Mouse (Mus musculus) thymus, adult 2 months (tissue): Measurements from ENCODE around the gene Scarf1. TPM values are rescaled to one million over a fixed set of nuclear protein-coding genes. Genes with fewer than 3 reads are reported as not detected.

ENCODE experiments used
- DNase-seq: peaks from one replicate; pipeline ENCODE4 v3.0.0; 2021
- H3K27ac ChIP-seq: fragments of 200-500 bp; 2 replicates; pipeline ENCODE4 v1.5.1; 2012; ENCODE audit warnings: low read length, control low read depth; ENCODE audit not compliant: control insufficient read depth, insufficient read depth
- H3K27me3 ChIP-seq: fragments of 200-500 bp; 2 replicates; pipeline ENCODE4 v1.6.1; 2012; ENCODE audit warnings: mild to moderate bottlenecking, low read length, moderate library complexity, mixed read lengths; ENCODE audit not compliant: control insufficient read depth, insufficient read depth
- H3K36me3 ChIP-seq: fragments of 200-500 bp; 2 replicates; pipeline ENCODE4 v1.6.1; 2012; ENCODE audit warnings: mild to moderate bottlenecking, low read length, moderate library complexity; ENCODE audit not compliant: control insufficient read depth, insufficient read depth
- H3K4me1 ChIP-seq: fragments of 200-500 bp; replicated peaks from 2 replicates; pipeline ENCODE4 v1.6.1; 2012; ENCODE audit warnings: low read length; ENCODE audit not compliant: control insufficient read depth, insufficient read depth
- H3K4me3 ChIP-seq: fragments of 200-500 bp; 2 replicates; pipeline ENCODE4 v1.5.1; 2012; ENCODE audit warnings: mild to moderate bottlenecking, low read length, control low read depth, moderate library complexity; ENCODE audit not compliant: control insufficient read depth, insufficient read depth
- CTCF ChIP-seq: fragments of 200-500 bp; IDR thresholded peaks from 2 replicates; pipeline ENCODE4 v1.5.1; 2012; ENCODE audit warnings: mild to moderate bottlenecking, control low read depth, low read length, moderate library complexity, borderline replicate concordance; ENCODE audit not compliant: control insufficient read depth, poor library complexity, insufficient read depth; ENCODE audit errors: extremely low read depth
- POLR2A ChIP-seq: fragments of 200-500 bp; IDR thresholded peaks from 2 replicates; pipeline ENCODE4 v1.6.1; 2012; ENCODE audit warnings: mild to moderate bottlenecking, low read length, control low read depth, moderate library complexity; ENCODE audit not compliant: control insufficient read depth, poor library complexity, insufficient read depth; ENCODE audit errors: extremely low read depth
- WGBS: fragments of 180-500 bp; shearing (Covaris S2); methylation state at CpG from one replicate; pipeline ENCODE4 v1.1.7; 2018; 5-methylcytosine and 5-hydroxymethylcytosine counted together
- polyA plus RNA-seq: library from polyadenylated mRNA; depleted of rRNA; stranded (reverse); fragments of >200 nt; gene quantifications from 2 replicates; pipeline ENCODE4 v1.2.3, GENCODE M21; 2012

Scarf1 gene
- polyA plus RNA-seq, 1 experiment, result 4.7 TPM

- H3K27ac ChIP-seq, result no peak overlapping the region
- H3K4me1 ChIP-seq, result peaks cover 56% of the 10 kb centered on the region
- H3K36me3 ChIP-seq, result peaks cover 32% of the 10 kb centered on the region
- 92% methylated on average over 17 of the region's 17 CpGs for WGBS
- DNase-seq, result no peak
- no peaks in the 10 kb centered on the region for H3K27me3 ChIP-seq
- TF ChIP-seq POLR2A (no peak), CTCF (no peak)
- no peak overlapping the region for H3K4me3 ChIP-seq
Observed at GRCm38 (mm10) chr11:75570375-75571125, 57.2 kb downstream of the Scarf1 start.

- WGBS, result 34% methylated on average over 14 of the region's 14 CpGs
- no peak for DNase-seq
- H3K36me3 ChIP-seq, result peaks cover 31% of the 10 kb centered on the region
- peaks cover 57% of the 10 kb centered on the region for H3K4me1 ChIP-seq
- no peak overlapping the region for H3K4me3 ChIP-seq
- H3K27ac ChIP-seq, result peak overlapping the region; percentile 70; the same call in 1 of the 2 replicates
- no peaks in the 10 kb centered on the region for H3K27me3 ChIP-seq
- TF ChIP-seq POLR2A (no peak), CTCF (no peak)
Observed at GRCm38 (mm10) chr11:75571126-75571990, 58.0 kb downstream of the Scarf1 start.

GRCm38 (mm10) chr11:75572301-75572791, 59.0 kb downstream of the Scarf1 start:
- peaks cover 23% of the 10 kb centered on the region for H3K36me3 ChIP-seq
- TF ChIP-seq CTCF (no peak), POLR2A (no peak)
- peak; percentile 40 for DNase-seq
- H3K27me3 ChIP-seq, result no peaks in the 10 kb centered on the region
- H3K4me3 ChIP-seq, result peak overlapping the region; percentile 9; the same call in 1 of the 2 replicates
- H3K4me1 ChIP-seq, result peaks cover 52% of the 10 kb centered on the region
- H3K27ac ChIP-seq, result peak overlapping the region; percentile 70
- 6% methylated on average over 10 of the region's 10 CpGs for WGBS

GRCm38 (mm10) chr11:75572854-75573650, 59.7 kb downstream of the Scarf1 start:
- DNase-seq, result peak; percentile 92
- Histone ChIP-seq H3K36me3 (peaks cover 19% of the 10 kb centered on the region), H3K4me1 (peaks cover 51% of the 10 kb centered on the region), H3K27ac (peak overlapping the region; percentile 70), H3K27me3 (no peaks in the 10 kb centered on the region), H3K4me3 (peak overlapping the region; percentile 9)
- TF ChIP-seq CTCF, result peak; percentile 91; the same call in 1 of the 2 replicates
- no peak for TF ChIP-seq POLR2A
- WGBS, result 6% methylated on average over 12 of the region's 12 CpGs

- Histone ChIP-seq H3K4me1 (peaks cover 42% of the 10 kb centered on the region), H3K27ac (no peak overlapping the region), H3K4me3 (no peak overlapping the region), H3K36me3 (peaks cover 4% of the 10 kb centered on the region), H3K27me3 (no peaks in the 10 kb centered on the region)
- TF ChIP-seq CTCF (no peak), POLR2A (no peak)
- 99% methylated on average over 5 of the region's 5 CpGs for WGBS
- no peak for DNase-seq
Observed at GRCm38 (mm10) chr11:75574378-75575123, 61.2 kb downstream of the Scarf1 start.
